Mouse (Mus musculus) C2C12 (cell line): ENCODE measurements around the gene Slc24a4. TPM values are rescaled to one million over a fixed set of nuclear protein-coding genes. Genes with fewer than 3 reads are reported as not detected.

Experiments used
- H3K27me3 ChIP-seq: one replicate; pipeline ENCODE4 v1.6.1; 2011; ENCODE audit not compliant: control insufficient read depth, insufficient read depth, insufficient read length
- H3K36me3 ChIP-seq: one replicate; pipeline ENCODE4 v1.6.1; 2011; ENCODE audit not compliant: control insufficient read depth, insufficient read depth
- H3K4me3 ChIP-seq: one replicate; pipeline ENCODE4 v1.5.1; 2011; ENCODE audit warnings: mild to moderate bottlenecking, control low read depth; ENCODE audit not compliant: poor library complexity, insufficient read depth, severe bottlenecking
- H3K79me2 ChIP-seq: one replicate; pipeline ENCODE4 v1.6.1; 2011; ENCODE audit not compliant: control insufficient read depth, insufficient read depth
- H3K79me3 ChIP-seq: one replicate; pipeline ENCODE4 v1.6.1; 2011; ENCODE audit warnings: low read depth, control low read depth
- H3ac ChIP-seq: one replicate; pipeline ENCODE3; 2011; ENCODE audit warnings: low read depth; ENCODE audit not compliant: control insufficient read depth, insufficient read length
- CEBPB ChIP-seq: IDR thresholded peaks from one replicate; pipeline ENCODE4 v1.6.1; 2011; ENCODE audit warnings: low read depth, mild to moderate bottlenecking, control low read depth, moderate library complexity
- CTCF ChIP-seq: IDR thresholded peaks from one replicate; pipeline ENCODE4 v1.5.1; 2011; ENCODE audit not compliant: control insufficient read depth, insufficient read depth, insufficient read length
- FOSL1 ChIP-seq: IDR thresholded peaks from one replicate; pipeline ENCODE4 v1.8.0; 2011; ENCODE audit warnings: mild to moderate bottlenecking, low read length; ENCODE audit not compliant: poor library complexity, insufficient read depth, severe bottlenecking
- MAX ChIP-seq: IDR thresholded peaks from one replicate; pipeline ENCODE4 v1.6.1; 2011; ENCODE audit warnings: mild to moderate bottlenecking, control low read depth
- MYOD1 ChIP-seq: IDR thresholded peaks from one replicate; pipeline ENCODE4 v1.6.1; 2011; ENCODE audit warnings: low read depth; ENCODE audit not compliant: control insufficient read depth, insufficient read length
- MYOG ChIP-seq: IDR thresholded peaks from one replicate; pipeline ENCODE4 v1.6.1; 2011; ENCODE audit not compliant: control insufficient read depth, insufficient read length; ENCODE audit errors: extremely low read depth
- USF1 ChIP-seq: IDR thresholded peaks from one replicate; pipeline ENCODE4 v1.6.1; 2011; ENCODE audit warnings: low read depth, mild to moderate bottlenecking, control low read depth, moderate library complexity
- polyA plus RNA-seq: library from polyadenylated mRNA; unstranded; fragments of >200 nt; fragmentation: generic; extraction: Trizol; gene quantifications from one replicate; pipeline ENCODE4 v1.2.1, GENCODE M21; 2012; ENCODE audit warnings: missing spikeins

The Slc24a4 gene
- polyA plus RNA-seq, 1 experiment, result not detected

DNA sequence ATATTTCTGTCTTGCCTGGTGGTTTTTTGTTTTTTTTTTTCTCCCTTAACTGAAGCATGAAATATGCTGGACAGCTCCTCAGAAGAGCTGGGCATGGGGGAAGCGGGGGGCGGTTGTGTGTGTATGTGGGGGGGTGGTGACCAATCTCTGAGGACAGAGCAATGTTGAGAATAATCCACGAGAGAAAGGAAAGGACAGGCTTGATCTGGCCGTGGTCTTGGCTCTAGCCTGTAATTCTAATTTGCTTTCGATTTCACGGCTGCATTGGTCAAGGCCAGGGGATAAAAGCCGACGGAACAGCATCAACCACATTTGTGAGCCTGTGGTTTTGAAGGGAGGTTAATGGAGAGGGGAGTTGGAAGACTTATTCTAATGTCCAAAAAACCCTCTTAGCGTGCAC lies 54.7 kb downstream of the Slc24a4 start:
- no peak overlapping the region for H3ac ChIP-seq
- H3K27me3 ChIP-seq, result peaks cover 20% of the 10 kb centered on the region
- no peak overlapping the region for H3K4me3 ChIP-seq
- H3K36me3 ChIP-seq, result no peaks in the 10 kb centered on the region
- no peaks in the 10 kb centered on the region for H3K79me2 ChIP-seq
- TF ChIP-seq MAX (no peak), MYOG (no peak), CEBPB (no peak), FOSL1 (no peak), CTCF (no peak), MYOD1 (no peak)
- no peaks in the 10 kb centered on the region for H3K79me3 ChIP-seq

DNA sequence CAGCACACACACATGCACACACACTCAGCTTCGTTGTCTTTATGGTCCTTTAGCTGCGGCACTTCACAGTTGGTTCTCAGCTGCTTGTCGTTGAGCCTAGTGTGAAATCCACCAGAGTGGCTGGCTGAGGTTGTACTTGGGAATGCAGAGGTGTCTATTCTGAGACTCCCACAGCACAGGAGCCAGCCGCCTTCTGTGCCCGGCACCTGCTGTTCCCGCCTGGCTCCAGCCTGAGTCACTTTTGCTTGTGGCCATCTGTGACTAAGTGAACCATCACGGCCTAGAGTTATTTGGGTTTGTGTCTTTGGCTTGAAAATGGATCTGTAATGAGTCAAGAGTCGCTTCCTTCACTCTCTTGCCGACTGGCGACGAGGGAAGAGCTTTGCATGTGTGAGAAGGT lies 62.3 kb downstream of the Slc24a4 start:
- no peaks in the 10 kb centered on the region for H3K36me3 ChIP-seq
- H3K79me2 ChIP-seq, result no peaks in the 10 kb centered on the region
- H3K27me3 ChIP-seq, result no peaks in the 10 kb centered on the region
- H3K79me3 ChIP-seq, result no peaks in the 10 kb centered on the region
- no peak overlapping the region for H3ac ChIP-seq
- H3K4me3 ChIP-seq, result no peak overlapping the region
- TF ChIP-seq FOSL1 (peak; percentile 33), MAX (no peak), MYOD1 (peak; percentile 90)

DNA sequence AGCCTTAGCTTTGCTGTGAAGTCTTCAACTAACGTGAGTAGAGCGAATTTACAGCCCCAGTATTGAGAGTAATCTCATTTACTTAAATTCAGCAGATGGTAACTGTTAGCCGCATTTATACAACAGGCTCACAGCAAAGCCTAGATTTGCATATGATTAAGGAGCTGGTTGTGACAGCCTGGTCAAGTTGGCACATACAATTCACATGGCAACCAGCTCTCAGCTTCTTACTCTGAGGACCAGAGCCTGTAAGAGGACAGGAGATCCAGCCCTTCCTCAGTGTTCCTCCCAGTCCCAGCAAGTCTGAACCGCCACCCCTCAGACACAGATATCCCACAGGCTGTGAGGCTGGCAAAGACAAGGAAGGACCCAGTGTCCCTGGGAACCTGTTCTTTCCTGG lies 73.0 kb downstream of the Slc24a4 start:
- H3ac ChIP-seq, result no peak overlapping the region
- H3K36me3 ChIP-seq, result no peaks in the 10 kb centered on the region
- no peak for TF ChIP-seq MYOG
- TF ChIP-seq MYOD1, result no peak
- no peak for TF ChIP-seq CEBPB
- no peak for TF ChIP-seq MAX
- no peak for TF ChIP-seq USF1
- no peak for TF ChIP-seq FOSL1
- no peak for TF ChIP-seq CTCF
- no peaks in the 10 kb centered on the region for H3K27me3 ChIP-seq
- no peaks in the 10 kb centered on the region for H3K79me3 ChIP-seq
- H3K4me3 ChIP-seq, result no peak overlapping the region
- no peaks in the 10 kb centered on the region for H3K79me2 ChIP-seq

DNA sequence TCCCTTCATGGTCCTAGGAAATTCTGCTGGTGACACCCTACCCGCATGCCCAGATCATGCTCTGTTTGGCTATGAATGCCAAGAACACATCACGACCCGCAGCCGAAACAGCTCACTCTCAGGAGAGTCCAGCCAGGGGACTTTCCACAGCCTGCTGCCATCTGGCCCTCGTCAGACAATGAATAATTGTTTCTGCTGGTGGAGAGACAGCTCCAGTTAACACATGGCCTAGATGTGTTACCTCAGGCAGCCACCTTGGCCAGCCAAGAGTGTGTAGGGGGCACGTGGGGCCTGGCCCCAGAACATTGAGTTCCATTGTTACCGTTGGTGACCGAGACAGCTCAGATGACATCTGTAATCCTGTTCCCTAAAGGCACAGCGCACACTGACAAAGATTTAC lies 74.4 kb downstream of the Slc24a4 start:
- TF ChIP-seq MYOD1, result no peak
- TF ChIP-seq FOSL1, result no peak
- no peak for TF ChIP-seq CEBPB
- no peak for TF ChIP-seq MYOG
- no peak for TF ChIP-seq MAX
- TF ChIP-seq USF1, result no peak
- no peak for TF ChIP-seq CTCF
- Histone ChIP-seq H3K79me2 (no peaks in the 10 kb centered on the region), H3K36me3 (no peaks in the 10 kb centered on the region), H3ac (no peak overlapping the region), H3K27me3 (no peaks in the 10 kb centered on the region), H3K79me3 (no peaks in the 10 kb centered on the region), H3K4me3 (no peak overlapping the region)

DNA sequence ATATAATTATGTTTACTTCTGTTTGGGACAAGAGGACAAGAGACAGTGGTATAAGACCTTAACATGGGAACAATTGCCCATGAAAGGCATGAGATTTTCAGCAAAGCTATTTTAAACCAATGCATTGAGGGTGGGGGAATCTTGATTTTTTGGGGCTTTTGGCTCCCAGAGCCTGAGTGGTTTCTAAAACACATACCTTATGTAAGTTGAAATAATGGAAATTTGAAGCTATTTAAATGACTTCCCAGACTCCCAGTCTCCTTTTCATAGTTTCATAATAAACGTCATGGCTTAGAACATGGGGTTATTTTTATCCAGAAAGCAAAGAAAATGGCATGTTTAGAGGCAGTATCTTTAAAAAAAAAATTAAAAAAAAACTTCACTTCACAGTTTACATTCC lies 77.9 kb downstream of the Slc24a4 start:
- Histone ChIP-seq H3ac (no peak overlapping the region), H3K79me2 (no peaks in the 10 kb centered on the region), H3K27me3 (no peaks in the 10 kb centered on the region), H3K4me3 (no peak overlapping the region), H3K79me3 (no peaks in the 10 kb centered on the region), H3K36me3 (no peaks in the 10 kb centered on the region)
- TF ChIP-seq FOSL1 (no peak), MYOD1 (no peak)

DNA sequence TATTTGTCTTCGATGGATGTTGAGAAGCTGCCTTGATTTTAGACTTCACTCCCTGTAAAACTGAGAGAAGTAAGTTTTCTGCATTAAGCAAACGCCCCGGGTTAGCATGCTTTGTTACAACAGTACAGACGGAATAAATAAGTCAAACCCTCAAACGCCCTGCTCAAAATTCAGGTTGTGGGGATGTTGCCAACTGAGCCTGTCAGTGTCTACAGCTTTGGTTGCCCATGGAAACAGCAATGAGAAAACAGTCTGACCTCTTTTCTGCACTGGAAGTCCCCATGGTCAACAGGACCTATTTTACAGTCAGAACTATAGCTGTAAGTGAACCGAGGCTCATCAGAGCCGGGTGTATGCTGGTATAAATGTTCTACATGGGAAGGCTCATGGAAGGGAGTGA lies 78.7 kb downstream of the Slc24a4 start:
- Histone ChIP-seq H3ac (no peak overlapping the region), H3K27me3 (no peaks in the 10 kb centered on the region), H3K79me2 (no peaks in the 10 kb centered on the region), H3K4me3 (no peak overlapping the region), H3K79me3 (no peaks in the 10 kb centered on the region), H3K36me3 (no peaks in the 10 kb centered on the region)
- TF ChIP-seq MYOD1, result no peak
- no peak for TF ChIP-seq CTCF
- TF ChIP-seq USF1, result no peak
- TF ChIP-seq CEBPB, result no peak
- no peak for TF ChIP-seq MYOG
- no peak for TF ChIP-seq FOSL1
- no peak for TF ChIP-seq MAX

DNA sequence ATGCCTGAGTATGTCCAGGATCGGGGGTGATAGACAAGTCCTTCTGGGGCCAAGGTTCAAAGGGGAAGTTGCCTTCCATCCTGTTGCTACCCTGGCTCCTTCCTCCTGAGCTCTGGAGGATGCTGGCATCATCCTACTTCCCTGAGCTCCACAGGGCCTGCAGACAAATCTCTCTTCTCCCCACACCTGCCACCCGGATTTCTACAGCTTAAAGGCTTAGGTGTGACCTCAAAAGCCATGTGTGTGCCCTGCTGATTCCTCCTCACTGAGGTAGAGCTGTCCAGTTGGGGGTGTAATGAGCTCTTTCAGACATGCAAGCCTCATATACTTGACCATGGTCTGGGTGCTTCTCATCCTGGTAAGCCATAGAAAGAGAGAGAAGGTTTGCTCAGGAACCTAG lies 82.3 kb downstream of the Slc24a4 start:
- H3K4me3 ChIP-seq, result no peak overlapping the region
- H3K79me3 ChIP-seq, result no peaks in the 10 kb centered on the region
- no peak for TF ChIP-seq CEBPB
- H3ac ChIP-seq, result no peak overlapping the region
- H3K27me3 ChIP-seq, result no peaks in the 10 kb centered on the region
- no peaks in the 10 kb centered on the region for H3K79me2 ChIP-seq
- H3K36me3 ChIP-seq, result no peaks in the 10 kb centered on the region
